Mouse (Mus musculus) megakaryocyte, embryonic 14.5 days (primary cell): Measurements from ENCODE around the gene Rita1.

Experiments used
- FLI1 ChIP-seq: IDR thresholded peaks from 2 replicates; pipeline ENCODE4 v1.6.1; 2012; ENCODE audit warnings: low read length, inconsistent platforms, mixed read lengths
- GATA1 ChIP-seq: IDR thresholded peaks from 3 replicates; pipeline ENCODE4 v1.6.1; 2012; ENCODE audit warnings: mixed read lengths, low read length, inconsistent platforms, borderline replicate concordance

DNA sequence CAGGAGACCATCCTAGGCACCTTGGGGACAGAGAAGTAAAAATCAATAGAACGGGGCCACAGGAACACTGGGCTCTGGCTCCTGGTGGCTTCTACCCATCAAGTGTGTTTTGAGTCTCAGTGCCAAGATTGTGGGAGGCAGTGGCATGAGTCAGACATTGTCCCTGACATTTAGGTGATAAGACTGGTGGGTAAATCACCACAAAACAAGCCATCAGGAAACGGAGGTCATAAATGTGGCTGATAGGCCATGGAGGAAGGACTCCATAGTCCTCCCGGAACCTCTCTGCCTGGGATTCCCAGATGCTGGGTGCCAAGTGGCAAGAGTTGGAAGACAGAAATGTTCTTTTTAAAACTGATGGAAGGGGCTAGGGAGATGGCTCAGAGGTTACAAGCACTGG lies 31.8 kb upstream of the Rita1 start:
- TF ChIP-seq GATA1 (no peak; the same call in 2 of the 3 replicates), FLI1 (no peak)
